Mouse (Mus musculus) spleen, adult 2 months (tissue): ENCODE measurements around the gene Prl3a1. TPM values are rescaled to one million over a fixed set of nuclear protein-coding genes. Genes with fewer than 3 reads are reported as not detected.

Source experiments
- DNase-seq, 2 experiments: peaks; one replicate each; pipeline versions ENCODE4 v3.0.0 to v3.0.0-alpha.2; 2012 to 2021; ENCODE audit warnings: low spot score in 2 of 2, low read depth in 1 of 2
- H3K27ac ChIP-seq: fragments of 200-500 bp; 2 replicates; pipeline ENCODE4 v1.5.1; 2012; ENCODE audit warnings: low read length, inconsistent platforms; ENCODE audit not compliant: insufficient read depth
- H3K27me3 ChIP-seq: fragments of 200-500 bp; 2 replicates; pipeline ENCODE4 v1.6.1; 2012; ENCODE audit warnings: mild to moderate bottlenecking, moderate library complexity, low read length, inconsistent platforms; ENCODE audit not compliant: control insufficient read depth, insufficient read depth
- H3K36me3 ChIP-seq: fragments of 200-500 bp; 2 replicates; pipeline ENCODE4 v1.6.1; 2012; ENCODE audit warnings: mild to moderate bottlenecking, low read length, inconsistent platforms; ENCODE audit not compliant: control insufficient read depth, insufficient read depth
- H3K4me1 ChIP-seq: fragments of 200-500 bp; 2 replicates; pipeline ENCODE4 v1.6.1; 2011; ENCODE audit warnings: inconsistent platforms; ENCODE audit not compliant: control insufficient read depth, insufficient read depth, insufficient read length
- H3K4me3 ChIP-seq: fragments of 200-500 bp; 2 replicates; pipeline ENCODE4 v1.5.1; 2011; ENCODE audit warnings: mild to moderate bottlenecking, inconsistent platforms; ENCODE audit not compliant: insufficient read depth, insufficient read length; ENCODE audit errors: extremely low read depth
- CTCF ChIP-seq: fragments of 200-500 bp; IDR thresholded peaks from 2 replicates; pipeline ENCODE4 v1.5.1; 2011; ENCODE audit warnings: mild to moderate bottlenecking, inconsistent platforms; ENCODE audit not compliant: insufficient read depth, insufficient read length, insufficient replicate concordance; ENCODE audit errors: extremely low read depth
- POLR2A ChIP-seq: fragments of 200-500 bp; IDR thresholded peaks from 2 replicates; pipeline ENCODE4 v1.6.1; 2011; ENCODE audit warnings: low read depth, low read length, inconsistent platforms
- WGBS: fragments of 180-500 bp; shearing (Covaris S2); methylation state at CpG from one replicate; pipeline ENCODE4 v1.1.7; 2018; 5-methylcytosine and 5-hydroxymethylcytosine counted together
- polyA plus RNA-seq: library from polyadenylated mRNA; depleted of rRNA; stranded (reverse); fragments of >200 nt; gene quantifications from 2 replicates; pipeline ENCODE4 v1.2.3, GENCODE M21; 2012; rRNA removed

Prl3a1 gene
- polyA plus RNA-seq, result not detected in 2 replicates

DNA sequence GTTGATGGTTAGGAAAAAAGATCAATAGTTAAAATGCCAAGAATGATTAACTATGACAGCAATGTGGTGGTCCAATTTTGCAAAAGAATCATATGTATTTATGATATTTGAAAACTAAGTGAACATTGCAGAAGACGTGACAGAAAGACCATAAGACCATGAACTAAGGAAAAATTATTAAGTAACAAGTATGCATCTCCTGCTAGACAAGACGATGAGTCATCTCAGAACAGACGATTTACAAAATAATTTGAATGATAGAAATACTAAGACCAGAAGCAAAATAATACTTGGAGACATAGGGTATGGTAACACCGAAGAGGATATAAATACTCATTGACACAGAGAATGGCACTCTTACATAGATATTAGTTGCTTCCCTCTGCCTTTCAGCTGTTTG, at the start of gene Prl3a1:
Gene Prl3a1, plus strand, starts transcription at position 301 of the 400 bp plus-strand sequence.
- WGBS, result 88% methylated on average over 4 of the region's 4 CpGs
- no peak for TF ChIP-seq POLR2A
- no peak for TF ChIP-seq CTCF
- Histone ChIP-seq H3K36me3 (no peaks in the 10 kb centered on the region), H3K27ac (no peak within 1 kb of the TSS), H3K27me3 (no peaks in the 10 kb centered on the region), H3K4me1 (no peaks in the 10 kb centered on the region), H3K4me3 (no peak within 1 kb of the TSS)
- no peak for DNase-seq

DNA sequence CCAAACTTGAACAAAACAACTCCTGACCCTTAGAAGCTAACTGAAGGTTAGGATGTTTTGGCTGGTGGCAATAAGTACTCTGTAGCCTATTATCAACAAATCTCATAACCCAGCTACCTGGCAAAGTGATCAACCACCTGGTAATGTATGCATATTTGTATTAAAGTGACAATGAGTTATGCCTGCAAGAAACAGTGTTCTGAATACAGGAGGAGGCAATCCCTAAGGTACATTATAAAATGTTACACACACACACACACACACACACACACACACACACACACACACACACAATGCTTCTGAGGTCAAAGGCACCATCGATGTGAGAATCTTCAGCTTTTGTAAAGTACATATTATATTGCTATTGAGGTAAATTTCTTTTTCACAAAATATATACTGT, 17.7 kb upstream of the Prl3a1 start, which contains the start of gene Prl3b1:
Gene Prl3b1, plus strand, starts transcription at position 301 of the 400 bp plus-strand sequence.
- TF ChIP-seq CTCF, result no peak
- no peak for TF ChIP-seq POLR2A
- H3K27me3 ChIP-seq, result no peaks in the 10 kb centered on the region
- no peaks in the 10 kb centered on the region for H3K36me3 ChIP-seq
- no peaks in the 10 kb centered on the region for H3K4me1 ChIP-seq
- no peak within 1 kb of the TSS for H3K27ac ChIP-seq
- H3K4me3 ChIP-seq, result no peak within 1 kb of the TSS
- no peak for DNase-seq
- 82% methylated on average over 1 of the region's 1 CpGs for WGBS

DNA sequence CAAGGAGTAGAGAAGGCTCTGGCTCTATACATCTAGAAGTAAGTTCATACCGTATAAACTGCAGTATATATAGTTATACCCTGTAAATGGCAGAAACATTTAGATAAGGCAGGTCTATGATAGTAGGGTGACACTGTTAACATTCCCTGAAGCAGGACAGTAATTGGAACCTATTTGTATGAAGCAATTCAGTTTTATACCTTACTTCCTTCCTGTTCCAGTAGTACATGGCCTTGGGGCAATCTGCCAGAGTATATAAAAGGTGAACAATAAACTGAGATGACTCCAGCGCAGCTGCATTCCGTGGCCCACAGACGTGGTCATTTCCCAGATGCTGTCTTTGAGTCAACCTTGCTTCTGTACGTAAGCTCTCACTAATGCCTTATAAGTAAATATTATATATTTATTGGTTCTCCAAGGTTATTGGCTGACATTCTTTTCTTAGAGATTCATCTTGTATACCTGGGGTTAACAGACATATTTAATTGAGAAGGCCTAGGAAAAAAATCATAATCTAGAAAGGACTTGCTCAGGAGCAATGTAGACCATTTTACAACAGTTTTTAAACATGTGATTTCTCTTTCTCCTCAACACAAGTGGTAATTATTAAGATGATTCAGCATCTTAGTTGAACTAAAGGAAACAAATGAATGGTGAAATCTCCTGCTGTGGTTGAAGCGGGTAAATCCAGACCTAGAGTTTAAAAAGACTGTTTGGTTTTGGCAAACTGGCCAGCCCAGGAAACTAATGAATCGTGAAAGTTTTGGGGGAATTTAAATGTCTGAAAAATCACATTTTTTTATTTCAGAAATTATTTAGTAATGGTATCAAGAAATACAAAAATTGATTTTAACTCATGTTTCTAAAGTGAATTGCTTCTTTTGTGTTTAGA, 53.3 kb downstream of the Prl3a1 start, which contains the start of gene Prl6a1:
Gene Prl6a1, plus strand, starts transcription at position 294 of the 892 bp plus-strand sequence.
- DNase-seq, result no peak
- no peaks in the 10 kb centered on the region for H3K36me3 ChIP-seq
- no peak within 1 kb of the TSS for H3K4me3 ChIP-seq
- no peak within 1 kb of the TSS for H3K27ac ChIP-seq
- no peak for TF ChIP-seq POLR2A
- H3K27me3 ChIP-seq, result no peaks in the 10 kb centered on the region
- no peaks in the 10 kb centered on the region for H3K4me1 ChIP-seq
- WGBS, result 83% methylated on average over 7 of the region's 7 CpGs

Other genes starting within 250 kb of the Prl3a1 start
- not detected in 2 replicates for gene Prl, start 201.9 kb upstream of the Prl3a1 start, polyA plus RNA-seq
- gene Prl3d1, start 165.2 kb upstream of the Prl3a1 start, polyA plus RNA-seq, result not detected in 2 replicates
- not detected in 2 replicates for gene Prl3d2, start 137.7 kb upstream of the Prl3a1 start, polyA plus RNA-seq
- gene Prl3d3, start 102.6 kb upstream of the Prl3a1 start, polyA plus RNA-seq, result not detected in 2 replicates
- gene Prl3c1, start 62.8 kb upstream of the Prl3a1 start, polyA plus RNA-seq, result not detected in 2 replicates
- gene Prl3b1, start 17.6 kb upstream of the Prl3a1 start, polyA plus RNA-seq, result not detected in 2 replicates
- not detected in 2 replicates for gene Prl6a1, start 53.2 kb downstream of the Prl3a1 start, polyA plus RNA-seq
- not detected in 2 replicates for gene Prl8a2, start 86.2 kb downstream of the Prl3a1 start, polyA plus RNA-seq
- gene Prl2b1, start 131.4 kb downstream of the Prl3a1 start, polyA plus RNA-seq, result not detected in 2 replicates
- gene Prl8a6, start 179.3 kb downstream of the Prl3a1 start, polyA plus RNA-seq, result not detected in 2 replicates